Mouse (Mus musculus) 3T3-L1 (cell line): ENCODE measurements around the gene Tmem176a.

ENCODE experiments used
- DNase-seq: peaks from one replicate; pipeline ENCODE4 v3.0.0-alpha.2; 2015; ENCODE audit warnings: low read depth, low spot score

The Tmem176a gene

GRCm38 (mm10) chr6:48894203-48894602 is 53.5 kb downstream of the Tmem176a start:
- DNase-seq, result no peak

- no peak for DNase-seq
Observed at GRCm38 (mm10) chr6:48894938-48895818, 54.5 kb downstream of the Tmem176a start.

GRCm38 (mm10) chr6:48895941-48896340 is 55.2 kb downstream of the Tmem176a start:
- DNase-seq, result no peak
